Mouse (Mus musculus) ES-Bruce4 (cell line): Measurements from ENCODE around the gene Tdrd3.

Experiments
- CTCF ChIP-seq: IDR thresholded peaks from one replicate; pipeline ENCODE4 v1.8.1; 2011; ENCODE audit warnings: low read depth, low read length
- EP300 ChIP-seq: IDR thresholded peaks from 2 replicates; pipeline ENCODE4 v1.6.1; 2011; ENCODE audit warnings: low read depth, low read length; ENCODE audit not compliant: insufficient read depth
- POLR2A ChIP-seq: IDR thresholded peaks from one replicate; pipeline ENCODE4 v1.8.1; 2011; ENCODE audit warnings: low read length; ENCODE audit not compliant: insufficient read depth

GRCm38 (mm10) chr14:87427659-87428289 is 11.3 kb downstream of the Tdrd3 start:
- TF ChIP-seq POLR2A (no peak), EP300 (no peak), CTCF (no peak)
